Mouse (Mus musculus): ENCODE data around the gene Rnf41.

The Rnf41 gene

DNA sequence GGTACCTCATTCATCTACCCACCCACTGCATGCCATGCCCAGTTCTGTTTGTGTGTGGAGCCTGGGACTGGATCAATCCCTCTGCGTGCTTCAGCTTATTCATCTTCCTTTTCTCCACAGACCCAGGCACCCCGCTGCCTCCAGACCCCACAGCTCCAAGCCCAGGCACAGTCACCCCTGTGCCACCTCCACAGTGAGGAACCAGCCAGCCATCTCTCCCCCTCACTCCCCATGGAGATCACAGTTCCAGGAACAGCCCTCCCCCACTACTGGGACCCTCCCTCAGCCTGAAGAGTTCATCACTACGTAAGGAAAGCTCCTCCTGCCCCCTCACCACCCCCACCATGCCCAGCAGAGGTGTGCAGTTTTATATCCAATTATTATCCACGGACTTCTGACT lies 77.3 kb downstream of the Rnf41 start:
- DNase-seq: no peak

DNA sequence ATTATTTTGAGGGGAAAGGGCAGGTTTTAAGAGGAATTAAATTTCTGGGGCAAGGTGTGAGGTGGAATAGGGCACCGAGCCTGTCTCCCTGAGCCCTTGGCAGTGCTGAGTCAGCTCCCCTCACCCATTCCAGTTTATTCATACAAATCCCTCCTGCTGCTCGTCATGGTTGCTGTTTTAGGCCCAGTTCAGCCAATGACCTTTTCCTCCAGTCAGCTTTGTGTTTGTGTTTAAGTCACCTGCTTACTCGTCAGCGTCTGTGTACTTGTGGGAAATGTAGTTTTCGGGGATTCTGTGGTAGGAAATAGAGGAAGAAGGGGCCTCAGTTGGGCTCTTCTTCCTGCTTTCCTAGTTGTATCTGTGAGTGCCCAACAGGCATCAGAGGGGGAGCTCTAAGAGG lies 77.9 kb downstream of the Rnf41 start:
- no peak for DNase-seq

DNA sequence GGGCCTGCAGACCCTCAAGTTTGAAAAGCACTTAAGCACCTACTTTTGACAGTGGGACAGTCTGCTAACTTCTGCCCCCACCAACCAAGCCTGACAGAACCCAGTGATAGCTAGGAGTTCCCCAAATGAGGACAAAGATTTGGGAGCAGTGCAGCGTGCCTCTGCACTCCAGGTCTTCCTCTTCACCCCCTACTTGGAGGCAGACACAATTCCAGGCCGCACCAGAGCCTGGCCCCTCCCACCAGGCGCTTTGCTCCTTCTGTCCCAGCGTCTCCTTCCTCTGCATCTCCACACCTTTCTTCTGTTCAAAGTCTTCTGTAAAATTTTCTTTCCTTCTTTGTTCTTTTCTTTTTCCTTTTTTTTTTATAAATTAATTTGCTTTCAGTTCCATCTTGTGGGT lies 78.3 kb downstream of the Rnf41 start:
- DNase-seq: no peak

DNA sequence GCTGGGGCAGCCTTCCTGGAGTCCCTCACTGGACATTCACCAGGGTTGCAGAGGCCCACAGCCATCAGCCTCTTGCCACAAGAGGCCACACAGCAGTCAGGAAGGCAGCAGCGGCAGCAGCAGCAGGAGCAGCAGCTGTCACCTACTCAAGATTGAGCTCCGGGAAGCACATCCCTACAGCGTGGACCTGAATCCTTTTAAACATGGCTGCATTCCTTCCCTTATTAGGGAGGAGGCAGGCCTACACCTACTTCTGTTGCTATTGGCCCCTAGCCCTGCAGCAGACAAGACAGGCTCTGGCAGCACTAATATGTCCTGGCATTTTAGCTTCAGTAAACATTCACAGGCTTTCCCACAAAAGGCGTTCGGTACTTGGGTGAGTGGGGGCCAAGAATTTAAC lies 78.8 kb downstream of the Rnf41 start:
- DNase-seq: no peak

DNA sequence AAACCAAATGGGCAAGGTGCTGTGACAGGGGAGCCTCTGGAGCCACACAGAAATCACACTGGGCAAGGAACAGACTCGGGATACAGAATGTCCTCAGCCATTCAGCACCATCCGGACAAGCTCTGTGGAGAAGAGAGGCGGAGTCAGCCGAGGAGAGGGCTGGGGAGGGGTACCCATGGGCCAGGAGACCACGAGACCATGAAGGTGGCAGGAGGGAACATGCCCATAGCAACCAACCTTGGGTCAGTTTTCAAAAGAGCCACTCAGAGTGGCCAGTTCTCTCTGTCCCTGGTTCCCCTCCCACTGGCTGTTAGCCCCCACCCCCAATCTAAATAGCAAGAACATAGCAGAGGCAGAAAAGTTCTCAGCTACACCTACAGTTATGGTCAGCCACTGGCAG lies 79.5 kb downstream of the Rnf41 start:
- DNase-seq: no peak
